Mouse (Mus musculus) hindbrain, embryonic 12.5 days (tissue): ENCODE results near the gene Sorbs2. TPM values are rescaled to one million over a fixed set of nuclear protein-coding genes. Genes with fewer than 3 reads are reported as not detected.
A peak's percentile ranks its signal among the peaks of the same experiment; 100 is the strongest.

Experiments used
- ATAC-seq: fragments of 200-750 bp; cut with Nextera tagmentation; 2 replicates; pipeline ENCODE4 v1.8.0; 2017; ENCODE audit warnings: moderate TSS enrichment; ENCODE audit not compliant: low FRiP score
- H3K27ac ChIP-seq: fragments of 300-500 bp; sonication (generic); 2 replicates; pipeline ENCODE4 v1.5.1; 2016; ENCODE audit warnings: mild to moderate bottlenecking
- H3K27me3 ChIP-seq: fragments of 300-500 bp; sonication (generic); 2 replicates; pipeline ENCODE4 v1.6.1; 2016; ENCODE audit warnings: mild to moderate bottlenecking
- H3K36me3 ChIP-seq: fragments of 300-500 bp; sonication (generic); 2 replicates; pipeline ENCODE4 v1.6.1; 2016; ENCODE audit warnings: mild to moderate bottlenecking
- H3K4me1 ChIP-seq: fragments of 300-500 bp; sonication (generic); 2 replicates; pipeline ENCODE4 v1.6.1; 2016
- H3K4me2 ChIP-seq: fragments of 300-500 bp; sonication (generic); replicated peaks from 2 replicates; pipeline ENCODE4 v1.6.1; 2016; ENCODE audit warnings: mild to moderate bottlenecking
- H3K4me3 ChIP-seq: fragments of 300-500 bp; sonication (generic); 2 replicates; pipeline ENCODE4 v1.5.1; 2016; ENCODE audit warnings: mild to moderate bottlenecking
- H3K9ac ChIP-seq: fragments of 300-500 bp; sonication (generic); 2 replicates; pipeline ENCODE4 v1.6.1; 2016; ENCODE audit warnings: mild to moderate bottlenecking, moderate library complexity
- H3K9me3 ChIP-seq: fragments of 300-500 bp; sonication (generic); replicated peaks from 2 replicates; pipeline ENCODE4 v1.6.1; 2016; ENCODE audit warnings: mild to moderate bottlenecking
- WGBS: fragments of 180-500 bp; shearing (Covaris S2); methylation state at CpG from one replicate; pipeline ENCODE4 v1.1.7; 2016; 5-methylcytosine and 5-hydroxymethylcytosine counted together
- polyA plus RNA-seq: library from polyadenylated mRNA; unstranded; fragments of >200 nt; fragmentation: Nextera tagmentation; extraction: Ambion mirVana; gene quantifications from 2 replicates; pipeline ENCODE4 v1.2.1, GENCODE M21; 2016

Sorbs2 gene
- polyA plus RNA-seq, 1 experiment from 2014 or later, result 81.7 TPM

DNA sequence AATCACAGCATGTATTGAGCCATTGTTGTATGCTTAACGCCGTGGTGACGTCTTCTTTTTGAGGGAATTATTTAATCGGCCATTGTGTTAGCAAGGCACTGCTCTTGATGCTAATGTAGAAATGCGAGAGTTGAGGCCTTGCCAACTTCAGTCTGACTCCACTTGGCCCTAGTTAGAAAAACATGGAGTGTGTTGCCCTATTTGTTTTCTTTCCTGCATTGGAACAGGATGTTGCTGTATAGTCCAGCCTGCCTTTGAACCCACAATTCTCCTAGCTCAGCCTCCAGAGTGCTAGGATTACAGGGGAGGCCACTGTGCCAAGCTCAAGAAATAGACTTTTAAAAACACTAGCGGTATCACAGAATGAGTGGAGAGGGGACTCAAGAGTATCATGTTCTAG lies 100.8 kb downstream of the Sorbs2 start:
- Histone ChIP-seq H3K27ac (no peak overlapping the region), H3K4me3 (no peak overlapping the region), H3K27me3 (no peaks in the 10 kb centered on the region), H3K36me3 (no peaks in the 10 kb centered on the region), H3K9ac (no peak overlapping the region), H3K9me3 (no peaks in the 10 kb centered on the region), H3K4me2 (no peak overlapping the region), H3K4me1 (peaks cover 5% of the 10 kb centered on the region; the same call in 1 of the 2 replicates)
- ATAC-seq, result no peak
- 80% methylated on average over 6 of the region's 6 CpGs for WGBS

GRCm38 (mm10) chr8:45610426-45611215 lies 103.0 kb downstream of the Sorbs2 start:
- ATAC-seq, result no peak
- Histone ChIP-seq H3K27me3 (no peaks in the 10 kb centered on the region), H3K9me3 (no peaks in the 10 kb centered on the region), H3K36me3 (no peaks in the 10 kb centered on the region), H3K9ac (no peak overlapping the region), H3K27ac (no peak overlapping the region), H3K4me2 (no peak overlapping the region), H3K4me1 (peaks cover 14% of the 10 kb centered on the region), H3K4me3 (no peak overlapping the region)
- 23% methylated on average over 7 of the region's 7 CpGs for WGBS

GRCm38 (mm10) chr8:45611320-45611719 lies 103.7 kb downstream of the Sorbs2 start:
- Histone ChIP-seq H3K9ac (no peak overlapping the region), H3K4me1 (peaks cover 14% of the 10 kb centered on the region), H3K27ac (no peak overlapping the region), H3K4me3 (no peak overlapping the region), H3K27me3 (no peaks in the 10 kb centered on the region), H3K36me3 (no peaks in the 10 kb centered on the region), H3K9me3 (no peaks in the 10 kb centered on the region), H3K4me2 (no peak overlapping the region)
- ATAC-seq, result no peak
- 76% methylated on average over 1 of the region's 1 CpGs for WGBS

DNA sequence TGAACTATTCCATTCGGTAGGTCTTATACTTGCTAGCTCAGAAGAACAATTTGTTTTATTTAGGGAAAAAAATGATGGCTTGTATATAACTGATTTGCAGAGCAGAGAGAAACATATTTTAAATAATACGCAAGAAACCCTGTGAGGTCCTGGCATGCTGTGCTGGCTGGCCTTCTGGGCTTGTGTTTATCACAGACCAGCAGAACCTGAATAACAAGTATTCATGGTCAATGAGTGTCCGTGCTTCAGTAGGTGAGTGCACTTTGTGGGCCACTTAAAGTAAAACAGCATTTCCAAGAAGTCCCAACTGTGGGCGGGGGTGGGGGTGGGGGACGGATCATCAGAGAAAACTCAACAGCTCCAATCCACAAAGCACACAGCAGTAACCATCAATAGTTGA lies 107.0 kb downstream of the Sorbs2 start:
- Histone ChIP-seq H3K4me1 (peaks cover 14% of the 10 kb centered on the region), H3K9me3 (no peaks in the 10 kb centered on the region), H3K4me3 (no peak overlapping the region), H3K27me3 (no peaks in the 10 kb centered on the region), H3K27ac (no peak overlapping the region), H3K4me2 (no peak overlapping the region), H3K36me3 (no peaks in the 10 kb centered on the region), H3K9ac (no peak overlapping the region)
- ATAC-seq, result no peak
- WGBS, result 43% methylated on average over 5 of the region's 5 CpGs

- no peak for ATAC-seq
- no peak overlapping the region for H3K27ac ChIP-seq
Measured at GRCm38 (mm10) chr8:45615050-45615449, 107.5 kb downstream of the Sorbs2 start.

GRCm38 (mm10) chr8:45615551-45615950 lies 108.0 kb downstream of the Sorbs2 start:
- Histone ChIP-seq H3K4me3 (no peak overlapping the region), H3K4me1 (peaks cover 10% of the 10 kb centered on the region), H3K27ac (no peak overlapping the region), H3K36me3 (no peaks in the 10 kb centered on the region), H3K9ac (no peak overlapping the region), H3K4me2 (0 out of 2 replicates have a peak overlapping the region, but pooled peaks have one; percentile 8), H3K27me3 (no peaks in the 10 kb centered on the region), H3K9me3 (no peaks in the 10 kb centered on the region)
- peak; percentile 48; the same call in 1 of the 2 replicates for ATAC-seq
- 49% methylated on average over 7 of the region's 7 CpGs for WGBS

More at GRCm38 (mm10) chr8:45615050-45615449, 107.5 kb downstream of the Sorbs2 start:
- WGBS, result 10% methylated on average over 9 of the region's 9 CpGs
- H3K9ac ChIP-seq, result no peak overlapping the region
- H3K27me3 ChIP-seq, result no peaks in the 10 kb centered on the region
- H3K4me1 ChIP-seq, result peaks cover 14% of the 10 kb centered on the region
- 0 out of 2 replicates have a peak overlapping the region, but pooled peaks have one; percentile 8 for H3K4me2 ChIP-seq
- no peaks in the 10 kb centered on the region for H3K9me3 ChIP-seq
- H3K4me3 ChIP-seq, result no peak overlapping the region
- H3K36me3 ChIP-seq, result no peaks in the 10 kb centered on the region

- no peak overlapping the region for H3K4me2 ChIP-seq
- peaks cover 5% of the 10 kb centered on the region; the same call in 1 of the 2 replicates for H3K4me1 ChIP-seq
- H3K9me3 ChIP-seq, result no peaks in the 10 kb centered on the region
- H3K36me3 ChIP-seq, result no peaks in the 10 kb centered on the region
- ATAC-seq, result no peak
- H3K27me3 ChIP-seq, result no peaks in the 10 kb centered on the region
- no peak overlapping the region for H3K4me3 ChIP-seq
- no peak overlapping the region for H3K27ac ChIP-seq
- no peak overlapping the region for H3K9ac ChIP-seq
- 75% methylated on average over 15 of the region's 15 CpGs for WGBS
Measured at GRCm38 (mm10) chr8:45621576-45622178, 114.1 kb downstream of the Sorbs2 start.

- Histone ChIP-seq H3K27me3 (no peaks in the 10 kb centered on the region), H3K27ac (no peak overlapping the region), H3K36me3 (no peaks in the 10 kb centered on the region), H3K4me3 (no peak overlapping the region), H3K4me2 (no peak overlapping the region), H3K9me3 (no peaks in the 10 kb centered on the region), H3K4me1 (peaks cover 29% of the 10 kb centered on the region), H3K9ac (no peak overlapping the region)
- WGBS, result 49% methylated on average over 5 of the region's 5 CpGs
- no peak for ATAC-seq
Measured at GRCm38 (mm10) chr8:45626406-45626805, 118.8 kb downstream of the Sorbs2 start.

DNA sequence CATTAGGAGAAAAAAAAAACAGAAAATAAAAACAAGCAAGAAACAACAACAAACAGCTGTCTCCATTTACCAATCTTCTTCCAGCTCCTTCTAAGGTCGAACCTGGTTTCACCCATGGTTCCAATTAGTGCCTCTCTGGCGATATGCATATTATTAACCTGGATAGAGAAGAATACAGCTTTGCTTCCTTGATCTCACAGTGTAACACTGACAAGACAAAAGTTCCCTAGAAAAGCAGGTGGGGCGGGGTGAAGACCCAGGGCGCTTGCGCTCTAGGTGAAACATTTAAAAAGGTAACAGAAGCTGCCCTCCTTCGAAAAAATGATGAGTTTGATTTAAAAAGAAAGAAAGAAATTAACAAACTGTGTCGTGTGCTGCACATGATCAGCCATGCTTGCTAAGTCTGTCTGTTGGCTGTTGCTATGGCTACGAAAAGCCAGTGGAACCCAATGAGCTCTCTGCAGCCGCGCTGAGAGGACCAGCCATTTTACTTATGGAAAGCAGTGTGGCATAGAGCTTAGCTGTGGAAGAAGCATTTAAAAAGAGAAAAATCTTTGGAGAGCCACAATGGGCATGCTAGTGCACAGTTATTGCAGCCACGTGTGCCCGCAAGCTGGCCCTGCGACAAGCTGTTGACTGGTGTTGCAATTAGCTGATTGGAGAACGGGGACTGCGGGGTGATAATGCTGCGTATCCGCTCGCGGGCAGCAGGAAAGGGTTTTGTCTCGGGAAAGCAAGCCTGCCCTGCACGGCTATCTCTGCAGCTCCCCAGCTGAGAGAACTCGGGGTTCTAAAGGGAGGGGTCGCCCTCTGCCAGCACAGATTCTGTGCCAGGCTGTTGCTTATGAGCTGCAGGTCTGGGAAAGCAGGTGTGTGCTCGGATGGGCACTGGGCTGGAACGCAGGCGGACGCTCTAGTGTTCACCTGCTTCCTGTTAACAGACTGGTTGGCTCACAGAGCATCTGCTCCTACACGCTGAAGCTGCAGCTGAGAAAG lies 120.0 kb downstream of the Sorbs2 start:
- peak overlapping the region; percentile 76 for H3K9ac ChIP-seq
- WGBS, result under 1% methylated on average over 28 of the region's 28 CpGs
- ATAC-seq, result peak; percentile 96

DNA sequence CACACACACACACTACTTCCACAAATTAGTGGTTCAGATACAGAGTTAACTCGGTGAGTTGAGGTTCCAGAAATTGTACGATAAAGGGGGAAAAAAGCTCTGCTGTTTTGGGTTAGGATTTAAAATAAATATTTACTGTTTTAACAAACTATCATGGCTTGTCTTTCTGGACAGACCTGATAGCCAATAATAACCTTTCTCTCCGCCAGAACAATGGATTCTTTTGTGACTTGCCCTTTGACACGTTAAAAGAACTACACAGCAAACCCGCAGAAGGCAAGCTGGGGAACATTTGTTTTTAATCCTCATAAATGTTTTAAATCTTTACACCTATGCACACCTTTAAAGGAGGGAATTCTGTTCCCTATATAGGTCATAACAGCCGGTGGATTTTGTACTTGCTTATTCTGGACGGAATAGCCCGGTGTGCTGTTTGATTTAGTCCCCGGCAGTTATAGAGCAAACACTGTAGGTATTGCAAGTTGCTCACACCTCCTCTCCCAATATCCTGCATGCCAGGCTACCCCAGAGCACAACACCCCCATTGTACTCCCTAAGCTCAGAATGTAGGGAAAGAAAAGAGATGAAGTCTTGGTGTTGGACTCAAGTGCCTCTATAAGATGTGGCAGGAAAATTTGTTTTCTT lies 121.0 kb downstream of the Sorbs2 start:
- H3K36me3 ChIP-seq, result no peaks in the 10 kb centered on the region
- 35% methylated on average over 9 of the region's 9 CpGs for WGBS
- peak overlapping the region; percentile 60 for H3K4me3 ChIP-seq
- peak overlapping the region; percentile 76 for H3K9ac ChIP-seq
- peak overlapping the region; percentile 75 for H3K4me2 ChIP-seq
- ATAC-seq, result peak; percentile 8; the same call in 1 of the 2 replicates
- peak overlapping the region; percentile 96 for H3K27ac ChIP-seq
- H3K9me3 ChIP-seq, result no peaks in the 10 kb centered on the region
- H3K27me3 ChIP-seq, result no peaks in the 10 kb centered on the region
- peaks cover 29% of the 10 kb centered on the region for H3K4me1 ChIP-seq

More for the DNA sequence above, 120.0 kb downstream of the Sorbs2 start:
- Histone ChIP-seq H3K27me3 (no peaks in the 10 kb centered on the region), H3K27ac (peak overlapping the region; percentile 96), H3K36me3 (no peaks in the 10 kb centered on the region), H3K4me3 (peak overlapping the region; percentile 60), H3K9me3 (no peaks in the 10 kb centered on the region), H3K4me2 (peak overlapping the region; percentile 75), H3K4me1 (peaks cover 29% of the 10 kb centered on the region)

- peak overlapping the region; percentile 76 for H3K9ac ChIP-seq
- H3K27ac ChIP-seq, result peak overlapping the region; percentile 96; the same call in 1 of the 2 replicates
- ATAC-seq, result no peak
- peaks cover 29% of the 10 kb centered on the region for H3K4me1 ChIP-seq
- H3K27me3 ChIP-seq, result no peaks in the 10 kb centered on the region
- no peaks in the 10 kb centered on the region for H3K9me3 ChIP-seq
- H3K4me3 ChIP-seq, result peak overlapping the region; percentile 60
- H3K36me3 ChIP-seq, result no peaks in the 10 kb centered on the region
- H3K4me2 ChIP-seq, result peak overlapping the region; percentile 75
- WGBS, result 52% methylated on average over 8 of the region's 8 CpGs
Measured at GRCm38 (mm10) chr8:45629066-45629430, 121.5 kb downstream of the Sorbs2 start.
